Mouse (Mus musculus) hindbrain, postnatal 0 days (tissue): ENCODE data around the gene Cfap73. TPM values are rescaled to one million over a fixed set of nuclear protein-coding genes. Genes with fewer than 3 reads are reported as not detected.

ENCODE experiments used
- ATAC-seq: fragments of 200-750 bp; cut with Nextera tagmentation; 2 replicates; pipeline ENCODE4 v1.8.0; 2017; ENCODE audit warnings: mild to moderate bottlenecking, moderate TSS enrichment, moderate library complexity
- DNase-seq: peaks from one replicate; pipeline ENCODE4 v3.0.0-alpha.2; 2015; ENCODE audit warnings: low spot score
- H3K27ac ChIP-seq: fragments of 300-500 bp; sonication (generic); 2 replicates; pipeline ENCODE4 v1.5.1; 2014; ENCODE audit warnings: mild to moderate bottlenecking
- H3K27me3 ChIP-seq: fragments of 300-500 bp; sonication (generic); 2 replicates; pipeline ENCODE4 v1.6.1; 2014; ENCODE audit warnings: low read length, mixed read lengths; ENCODE audit not compliant: insufficient read depth
- H3K36me3 ChIP-seq: fragments of 300-500 bp; sonication (generic); 2 replicates; pipeline ENCODE4 v1.6.1; 2014; ENCODE audit warnings: low read length, mixed read lengths; ENCODE audit not compliant: insufficient read depth
- H3K4me1 ChIP-seq: fragments of 300-500 bp; sonication (generic); 2 replicates; pipeline ENCODE4 v1.6.1; 2014; ENCODE audit warnings: antibody characterized with exemption, low read length, mixed read lengths; ENCODE audit not compliant: insufficient read depth
- H3K4me2 ChIP-seq: fragments of 300-500 bp; sonication (generic); 2 replicates; pipeline ENCODE4 v1.6.1; 2014; ENCODE audit warnings: low read depth, mild to moderate bottlenecking, low read length, moderate library complexity, mixed read lengths
- H3K4me3 ChIP-seq: fragments of 300-500 bp; sonication (generic); 2 replicates; pipeline ENCODE4 v1.5.1; 2014; ENCODE audit warnings: low read length
- H3K9ac ChIP-seq: fragments of 300-500 bp; sonication (generic); replicated peaks from 2 replicates; pipeline ENCODE4 v1.6.1; 2014; ENCODE audit warnings: mild to moderate bottlenecking, low read length, moderate library complexity, mixed read lengths
- H3K9me3 ChIP-seq: fragments of 300-500 bp; sonication (generic); 2 replicates; pipeline ENCODE4 v1.6.1; 2016; ENCODE audit warnings: low read length, mixed read lengths
- CTCF ChIP-seq: IDR thresholded peaks from 2 replicates; pipeline ENCODE4 v1.5.1; 2016; ENCODE audit warnings: antibody characterized with exemption, control low read depth, low read depth
- WGBS: fragments of 180-500 bp; shearing (Covaris S2); extraction: QIAGEN DNeasy Blood & Tissue Kit; methylation state at CpG from one replicate; pipeline ENCODE4 v1.1.7; 2014; 5-methylcytosine and 5-hydroxymethylcytosine counted together
- polyA plus RNA-seq: library from polyadenylated mRNA; unstranded; fragments of >200 nt; fragmentation: Nextera tagmentation; extraction: Ambion mirVana; gene quantifications from 2 replicates; pipeline ENCODE4 v1.2.1, GENCODE M21; 2015
- total RNA-seq: library from RNA; depleted of rRNA; stranded (reverse); fragments of >200 nt; gene quantifications from 2 replicates; pipeline ENCODE4 v1.2.3, GENCODE M21; 2014

Gene Cfap73
- total and polyA plus RNA-seq, 2 experiments from 2014 or later, result 0.21 to 0.26 TPM

DNA sequence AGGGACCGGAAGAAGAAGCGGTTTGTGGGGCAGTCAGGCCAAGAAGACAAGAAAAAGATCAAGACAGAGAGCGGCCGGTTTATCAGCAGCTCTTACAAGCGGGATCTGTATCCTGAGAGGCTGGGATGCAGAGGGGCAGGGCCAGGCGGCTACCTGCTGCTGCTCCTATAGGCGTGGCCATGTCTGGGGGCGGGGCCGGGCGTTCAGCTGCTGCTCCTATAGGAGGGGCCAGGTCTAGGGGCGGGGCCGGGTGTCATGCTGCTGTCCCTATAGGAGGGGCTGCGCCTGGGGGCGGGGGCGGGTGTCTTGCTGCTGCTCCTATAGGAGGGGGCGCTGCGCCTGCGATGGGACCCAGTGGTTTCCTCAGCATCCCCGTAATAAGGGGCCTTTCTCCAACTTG is 7.6 kb downstream of the Cfap73 start:
- no peak for TF ChIP-seq CTCF
- Histone ChIP-seq H3K9ac (no peak overlapping the region), H3K9me3 (no peaks in the 10 kb centered on the region), H3K27ac (no peak overlapping the region), H3K4me3 (no peak overlapping the region), H3K36me3 (peaks cover 40% of the 10 kb centered on the region), H3K4me1 (no peaks in the 10 kb centered on the region), H3K4me2 (no peak overlapping the region), H3K27me3 (no peaks in the 10 kb centered on the region)
- DNase-seq (no peak), ATAC-seq (no peak)
- WGBS, result 41% methylated on average over 19 of the region's 19 CpGs

DNA sequence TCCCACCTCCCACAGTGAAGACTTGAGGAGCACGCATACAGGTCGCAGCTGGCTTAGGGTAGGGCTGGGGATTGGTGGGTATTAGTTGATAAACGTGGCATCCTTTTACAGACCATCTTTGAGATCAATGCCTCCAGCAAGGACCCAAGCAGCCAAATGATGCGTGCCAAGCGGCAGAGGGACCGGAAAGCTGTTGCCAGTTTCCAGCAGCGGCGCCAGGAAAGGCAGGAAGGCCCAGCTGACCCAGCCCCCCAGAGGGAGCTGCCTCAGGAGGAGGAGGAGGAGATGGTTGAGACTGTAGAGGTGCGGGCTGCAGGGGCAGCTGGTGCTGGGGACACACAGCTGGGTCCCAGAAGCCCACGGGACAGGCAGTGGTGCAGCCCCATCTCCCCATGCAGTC is 9.6 kb downstream of the Cfap73 start:
- no peaks in the 10 kb centered on the region for H3K9me3 ChIP-seq
- no peak for ATAC-seq
- no peaks in the 10 kb centered on the region for H3K27me3 ChIP-seq
- H3K4me2 ChIP-seq, result no peak overlapping the region
- TF ChIP-seq CTCF, result no peak
- 81% methylated on average over 10 of the region's 10 CpGs for WGBS
- no peak overlapping the region for H3K4me3 ChIP-seq
- H3K9ac ChIP-seq, result no peak overlapping the region
- DNase-seq, result peak; percentile 37
- peaks cover 52% of the 10 kb centered on the region for H3K36me3 ChIP-seq
- no peak overlapping the region for H3K27ac ChIP-seq
- H3K4me1 ChIP-seq, result no peaks in the 10 kb centered on the region

DNA sequence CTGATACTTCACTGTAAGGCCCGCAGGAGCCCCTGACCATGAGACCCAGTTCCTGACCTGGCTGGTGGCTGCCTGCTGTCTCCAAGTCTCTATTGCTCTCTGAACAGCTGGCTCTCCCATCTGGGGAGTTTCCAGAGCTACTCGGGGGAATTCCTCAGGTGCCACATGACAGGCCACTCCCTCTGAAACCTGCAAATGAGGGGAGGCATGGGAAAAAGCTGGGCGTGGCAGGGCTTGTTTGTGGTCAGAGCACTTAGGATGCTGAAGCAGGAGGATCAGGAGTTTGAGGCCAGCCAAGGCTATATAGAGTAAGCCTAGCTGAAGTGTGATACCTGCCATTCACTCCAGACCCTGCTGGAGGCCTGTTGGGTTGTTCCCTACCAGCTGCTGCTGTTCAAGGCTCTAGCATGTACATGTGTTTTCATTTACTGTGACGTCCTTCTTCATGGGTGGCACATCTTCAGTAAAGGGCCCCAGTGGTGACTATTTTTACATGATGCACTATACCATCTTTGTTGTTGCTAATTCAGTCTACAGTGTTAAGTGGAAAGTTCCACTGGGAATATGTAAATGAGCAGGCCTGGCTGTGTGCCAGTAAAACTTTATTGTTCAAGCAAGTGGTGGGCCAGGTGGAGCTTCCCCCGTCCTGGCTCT is 11.7 kb downstream of the Cfap73 start:
- no peak for TF ChIP-seq CTCF

DNA sequence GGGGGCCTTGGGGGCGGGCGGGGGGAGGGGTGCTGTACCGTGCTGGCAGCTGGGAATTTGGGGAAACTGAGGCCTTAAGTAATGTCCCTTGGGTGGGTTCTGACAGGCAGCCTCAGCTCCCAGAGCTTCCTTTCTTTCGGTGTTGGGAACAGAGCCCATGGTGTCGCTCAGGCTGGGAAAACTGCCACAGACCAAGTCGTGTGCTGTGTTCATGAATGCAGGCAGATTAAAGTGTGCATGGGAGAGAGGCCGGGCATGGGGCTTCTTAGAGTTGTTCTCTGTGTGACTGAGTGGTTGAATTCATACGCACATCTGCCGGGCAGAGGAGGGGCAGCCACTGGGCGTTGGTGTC is 12.2 kb downstream of the Cfap73 start:
- TF ChIP-seq CTCF, result no peak
- Histone ChIP-seq H3K27me3 (no peaks in the 10 kb centered on the region), H3K4me1 (no peaks in the 10 kb centered on the region), H3K9ac (no peak overlapping the region), H3K27ac (peak overlapping the region; percentile 15; the same call in 1 of the 2 replicates), H3K4me3 (no peak overlapping the region), H3K9me3 (no peaks in the 10 kb centered on the region), H3K4me2 (no peak overlapping the region), H3K36me3 (peaks cover 57% of the 10 kb centered on the region)
- WGBS, result 65% methylated on average over 10 of the region's 10 CpGs
- peak; percentile 53 for DNase-seq
- no peak for ATAC-seq

More for the DNA sequence above, 11.7 kb downstream of the Cfap73 start:
- H3K27me3 ChIP-seq, result no peaks in the 10 kb centered on the region
- no peaks in the 10 kb centered on the region for H3K9me3 ChIP-seq
- H3K4me2 ChIP-seq, result no peak overlapping the region
- DNase-seq, result no peak
- no peak overlapping the region for H3K9ac ChIP-seq
- ATAC-seq, result no peak
- peaks cover 62% of the 10 kb centered on the region for H3K36me3 ChIP-seq
- no peaks in the 10 kb centered on the region for H3K4me1 ChIP-seq
- no peak overlapping the region for H3K4me3 ChIP-seq
- H3K27ac ChIP-seq, result peak overlapping the region; percentile 15; the same call in 1 of the 2 replicates
- 62% methylated on average over 5 of the region's 5 CpGs for WGBS

DNA sequence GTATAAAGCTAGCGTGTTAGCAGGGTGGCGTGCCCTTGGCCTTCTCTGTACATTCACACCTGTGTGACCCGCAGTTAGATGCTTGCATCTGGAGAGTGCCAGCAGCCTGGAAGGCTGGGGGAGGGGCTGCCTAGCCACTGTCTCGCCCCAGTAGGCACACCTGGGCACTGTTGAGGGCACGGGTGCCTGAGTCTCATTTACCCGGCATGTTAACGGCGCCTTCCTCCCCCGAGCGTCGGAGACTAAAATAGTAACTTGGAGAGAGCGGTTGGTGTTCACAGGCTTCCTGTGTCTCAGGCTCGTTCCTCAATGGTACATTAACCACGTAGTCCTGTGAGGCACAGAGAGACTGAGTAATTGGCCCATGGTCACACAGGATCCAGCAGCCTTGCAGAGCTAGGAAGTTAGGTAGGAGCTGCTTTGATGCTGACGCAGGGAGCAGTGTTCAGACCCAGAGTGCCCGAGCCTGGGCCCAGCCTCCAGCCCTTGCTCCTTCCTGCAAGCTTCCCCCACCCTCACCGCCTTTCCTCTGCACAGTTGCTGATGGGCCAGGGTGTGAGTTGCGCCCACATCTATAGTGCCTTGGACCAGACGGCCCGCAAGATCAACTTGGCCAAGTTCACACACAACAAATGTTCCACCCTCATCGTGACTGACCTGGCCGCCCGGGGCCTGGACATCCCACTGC is 12.8 kb downstream of the Cfap73 start:
- Histone ChIP-seq H3K27ac (no peak overlapping the region), H3K9ac (no peak overlapping the region), H3K4me2 (no peak overlapping the region), H3K36me3 (peaks cover 54% of the 10 kb centered on the region), H3K4me1 (no peaks in the 10 kb centered on the region), H3K9me3 (no peaks in the 10 kb centered on the region), H3K27me3 (no peaks in the 10 kb centered on the region), H3K4me3 (no peak overlapping the region)
- DNase-seq (no peak), ATAC-seq (no peak)
- 88% methylated on average over 23 of the region's 23 CpGs for WGBS
- TF ChIP-seq CTCF, result no peak

DNA sequence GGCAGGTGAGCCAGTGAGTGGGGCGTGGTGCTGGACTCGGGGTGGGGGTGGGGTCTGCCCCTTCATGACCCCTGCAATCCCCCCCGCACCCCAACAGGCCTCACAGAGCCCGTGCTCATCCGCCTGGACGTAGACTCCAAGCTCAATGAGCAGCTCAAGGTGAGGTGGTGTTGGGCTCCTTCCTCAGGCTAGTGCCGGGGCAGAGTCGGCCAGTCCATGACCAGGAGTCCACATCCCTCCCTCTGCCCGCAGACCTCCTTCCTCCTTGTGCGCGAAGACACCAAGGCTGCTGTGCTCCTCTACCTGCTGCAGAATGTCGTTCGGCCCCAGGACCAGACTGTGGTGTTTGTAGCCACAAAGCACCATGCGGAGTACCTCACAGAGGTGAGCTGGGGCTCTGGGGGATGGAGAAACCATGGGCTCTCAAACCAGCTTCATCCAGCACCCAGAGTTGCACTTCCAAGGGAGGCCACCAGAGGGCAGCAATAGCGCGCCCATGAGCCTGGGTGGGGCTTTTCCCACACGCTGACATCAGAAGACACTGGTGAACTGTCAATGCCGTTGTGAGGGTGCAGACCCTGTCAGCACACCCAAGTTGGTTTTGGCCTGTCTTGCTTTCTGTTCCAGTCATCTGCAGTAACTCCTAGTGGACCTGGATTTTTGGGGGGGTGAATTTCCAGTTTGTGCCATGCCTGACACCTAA is 13.5 kb downstream of the Cfap73 start:
- ATAC-seq (peak; percentile 38; the same call in 1 of the 2 replicates), DNase-seq (peak; percentile 85)
- no peaks in the 10 kb centered on the region for H3K27me3 ChIP-seq
- no peaks in the 10 kb centered on the region for H3K9me3 ChIP-seq
- H3K27ac ChIP-seq, result no peak overlapping the region
- 70% methylated on average over 18 of the region's 18 CpGs for WGBS
- H3K9ac ChIP-seq, result no peak overlapping the region
- TF ChIP-seq CTCF, result peak; percentile 99
- peaks cover 47% of the 10 kb centered on the region for H3K36me3 ChIP-seq
- no peaks in the 10 kb centered on the region for H3K4me1 ChIP-seq
- H3K4me3 ChIP-seq, result no peak overlapping the region
- no peak overlapping the region for H3K4me2 ChIP-seq
